Mouse (Mus musculus) heart, embryonic 12.5 days (tissue): Measurements from ENCODE around the gene Dlk2. TPM values are rescaled to one million over a fixed set of nuclear protein-coding genes. Genes with fewer than 3 reads are reported as not detected.

Experiments
- ATAC-seq: fragments of 200-750 bp; cut with Nextera tagmentation; 2 replicates; pipeline ENCODE4 v1.8.0; 2017; ENCODE audit warnings: moderate TSS enrichment, moderate library complexity; ENCODE audit not compliant: insufficient number of reproducible peaks, low FRiP score
- H3K27ac ChIP-seq: fragments of 300-500 bp; sonication (generic); 2 replicates; pipeline ENCODE4 v1.5.1; 2016; ENCODE audit warnings: mild to moderate bottlenecking, moderate library complexity; ENCODE audit not compliant: poor library complexity, severe bottlenecking
- H3K27me3 ChIP-seq: fragments of 300-500 bp; sonication (generic); replicated peaks from 2 replicates; pipeline ENCODE4 v1.6.1; 2016; ENCODE audit warnings: mild to moderate bottlenecking, moderate library complexity
- H3K36me3 ChIP-seq: fragments of 300-500 bp; sonication (generic); 2 replicates; pipeline ENCODE4 v1.6.1; 2016; ENCODE audit warnings: mild to moderate bottlenecking, moderate library complexity
- H3K4me1 ChIP-seq: fragments of 300-500 bp; sonication (generic); replicated peaks from 2 replicates; pipeline ENCODE4 v1.6.1; 2016; ENCODE audit warnings: mild to moderate bottlenecking
- H3K4me2 ChIP-seq: fragments of 300-500 bp; sonication (generic); 2 replicates; pipeline ENCODE4 v1.6.1; 2016; ENCODE audit warnings: mild to moderate bottlenecking, moderate library complexity
- H3K4me3 ChIP-seq: fragments of 300-500 bp; sonication (generic); 2 replicates; pipeline ENCODE4 v1.5.1; 2016; ENCODE audit warnings: mild to moderate bottlenecking
- H3K9ac ChIP-seq: fragments of 300-500 bp; sonication (generic); 2 replicates; pipeline ENCODE4 v1.6.1; 2016; ENCODE audit warnings: mild to moderate bottlenecking, moderate library complexity
- H3K9me3 ChIP-seq: fragments of 300-500 bp; sonication (generic); replicated peaks from 2 replicates; pipeline ENCODE4 v1.6.1; 2016; ENCODE audit warnings: mild to moderate bottlenecking, moderate library complexity
- WGBS: fragments of 180-500 bp; shearing (Covaris S2); methylation state at CpG from one replicate; pipeline ENCODE4 v1.1.7; 2016; 5-methylcytosine and 5-hydroxymethylcytosine counted together
- polyA plus RNA-seq: library from polyadenylated mRNA; unstranded; fragments of >200 nt; fragmentation: Nextera tagmentation; extraction: Ambion mirVana; gene quantifications from 2 replicates; pipeline ENCODE4 v1.2.1, GENCODE M21; 2016

Gene Dlk2
- polyA plus RNA-seq, 1 experiment from 2014 or later = 0.33 TPM

- no peak for ATAC-seq
- no peak overlapping the region for H3K4me3 ChIP-seq
- 81% methylated on average over 14 of the region's 14 CpGs for WGBS
Measured at GRCm38 (mm10) chr17:46322046-46322823, 25.0 kb downstream of the Dlk2 start.

GRCm38 (mm10) chr17:46327413-46327905 lies 30.2 kb downstream of the Dlk2 start:
- Histone ChIP-seq H3K9ac (peak overlapping the region; percentile 82), H3K27ac (peak overlapping the region; percentile 93), H3K9me3 (no peaks in the 10 kb centered on the region), H3K27me3 (no peaks in the 10 kb centered on the region), H3K4me3 (peak overlapping the region; percentile 69), H3K4me1 (peaks cover 7% of the 10 kb centered on the region), H3K4me2 (peak overlapping the region; percentile 81), H3K36me3 (peaks cover 19% of the 10 kb centered on the region)
- no peak for ATAC-seq
- WGBS = 3% methylated on average over 26 of the region's 27 CpGs

More at GRCm38 (mm10) chr17:46322046-46322823, 25.0 kb downstream of the Dlk2 start:
- H3K36me3 ChIP-seq = peaks cover 42% of the 10 kb centered on the region
- no peak overlapping the region for H3K27ac ChIP-seq
- no peak overlapping the region for H3K4me2 ChIP-seq
- no peaks in the 10 kb centered on the region for H3K27me3 ChIP-seq
- peaks cover 4% of the 10 kb centered on the region; the same call in 1 of the 2 replicates for H3K4me1 ChIP-seq
- no peaks in the 10 kb centered on the region; the same call in 1 of the 2 replicates for H3K9me3 ChIP-seq
- no peak overlapping the region for H3K9ac ChIP-seq

GRCm38 (mm10) chr17:46327906-46328534 lies 30.8 kb downstream of the Dlk2 start, which contains the start of gene Abcc10:
Gene Abcc10, minus strand, starts transcription at chr17:46328352.
- H3K4me3 ChIP-seq = peak within 1 kb of the TSS; percentile 69
- peak; percentile 97 for ATAC-seq
- peak within 1 kb of the TSS; percentile 81 for H3K4me2 ChIP-seq
- peak within 1 kb of the TSS; percentile 93 for H3K27ac ChIP-seq
- H3K9ac ChIP-seq = peak within 1 kb of the TSS; percentile 82
- H3K27me3 ChIP-seq = no peaks in the 10 kb centered on the region
- no peaks in the 10 kb centered on the region for H3K9me3 ChIP-seq
- peaks cover 16% of the 10 kb centered on the region for H3K36me3 ChIP-seq
- peaks cover 7% of the 10 kb centered on the region for H3K4me1 ChIP-seq
- WGBS = 0% methylated on average over 40 of the region's 40 CpGs

- H3K4me3 ChIP-seq = no peak overlapping the region
- H3K4me1 ChIP-seq = peaks cover 7% of the 10 kb centered on the region
- H3K4me2 ChIP-seq = peak overlapping the region; percentile 81
- H3K9ac ChIP-seq = no peak overlapping the region
- no peak overlapping the region for H3K27ac ChIP-seq
- WGBS = 70% methylated on average over 6 of the region's 6 CpGs
- peaks cover 9% of the 10 kb centered on the region; the same call in 1 of the 2 replicates for H3K36me3 ChIP-seq
- peaks cover 3% of the 10 kb centered on the region; the same call in 1 of the 2 replicates for H3K9me3 ChIP-seq
- no peak for ATAC-seq
- H3K27me3 ChIP-seq = no peaks in the 10 kb centered on the region
Measured at GRCm38 (mm10) chr17:46328723-46329122, 31.5 kb downstream of the Dlk2 start.

- Histone ChIP-seq H3K9me3 (peaks cover 3% of the 10 kb centered on the region; the same call in 1 of the 2 replicates), H3K27ac (no peak overlapping the region), H3K27me3 (no peaks in the 10 kb centered on the region), H3K36me3 (no peaks in the 10 kb centered on the region), H3K9ac (no peak overlapping the region), H3K4me2 (no peak overlapping the region), H3K4me1 (no peaks in the 10 kb centered on the region), H3K4me3 (no peak overlapping the region)
- ATAC-seq = no peak
- 20% methylated on average over 5 of the region's 5 CpGs for WGBS
Measured at GRCm38 (mm10) chr17:46336475-46336874, 39.3 kb downstream of the Dlk2 start.

GRCm38 (mm10) chr17:46341208-46341607 lies 44.0 kb downstream of the Dlk2 start:
- H3K9ac ChIP-seq = no peak overlapping the region
- no peaks in the 10 kb centered on the region for H3K27me3 ChIP-seq
- H3K9me3 ChIP-seq = peaks cover 27% of the 10 kb centered on the region
- ATAC-seq = no peak
- H3K4me3 ChIP-seq = no peak overlapping the region
- H3K36me3 ChIP-seq = no peaks in the 10 kb centered on the region
- WGBS = 54% methylated on average over 7 of the region's 7 CpGs
- H3K27ac ChIP-seq = no peak overlapping the region
- H3K4me2 ChIP-seq = no peak overlapping the region
- H3K4me1 ChIP-seq = no peaks in the 10 kb centered on the region

GRCm38 (mm10) chr17:46351026-46351700 lies 53.9 kb downstream of the Dlk2 start:
- Histone ChIP-seq H3K36me3 (no peaks in the 10 kb centered on the region), H3K4me1 (no peaks in the 10 kb centered on the region), H3K9me3 (peaks cover 31% of the 10 kb centered on the region), H3K4me2 (no peak overlapping the region), H3K27me3 (no peaks in the 10 kb centered on the region), H3K9ac (no peak overlapping the region), H3K27ac (no peak overlapping the region), H3K4me3 (no peak overlapping the region)
- WGBS = 73% methylated on average over 8 of the region's 8 CpGs
- ATAC-seq = no peak

Other genes starting within 250 kb of the Dlk2 start
- gene Mrps18a, start 186.4 kb upstream of the Dlk2 start, polyA plus RNA-seq = 121 and 125 TPM in 2 replicates
- gene Rsph9, start 153.2 kb upstream of the Dlk2 start, polyA plus RNA-seq = 5.5 and 5.8 TPM in 2 replicates
- 34.0 and 35.6 TPM in 2 replicates for gene Mad2l1bp, start 143.9 kb upstream of the Dlk2 start, polyA plus RNA-seq
- 34.5 and 39.1 TPM in 2 replicates for gene Gtpbp2, start 136.4 kb upstream of the Dlk2 start, polyA plus RNA-seq
- 12.5 and 12.7 TPM in 2 replicates for gene Polh, start 94.8 kb upstream of the Dlk2 start, polyA plus RNA-seq
- gene Xpo5, start 94.6 kb upstream of the Dlk2 start, polyA plus RNA-seq = 29.9 and 32.4 TPM in 2 replicates
- 44.5 and 48.6 TPM in 2 replicates for gene Polr1c, start 49.4 kb upstream of the Dlk2 start, polyA plus RNA-seq
- gene Yipf3, start 49.3 kb upstream of the Dlk2 start, polyA plus RNA-seq = 66.6 and 72.0 TPM in 2 replicates
- gene Lrrc73, start 43.9 kb upstream of the Dlk2 start, polyA plus RNA-seq = 0.89 and 0.91 TPM in 2 replicates
- gene Tjap1, start 14.4 kb upstream of the Dlk2 start, polyA plus RNA-seq = 43.7 and 44.1 TPM in 2 replicates
- 7.2 and 7.3 TPM in 2 replicates for gene Abcc10, start 30.9 kb downstream of the Dlk2 start, polyA plus RNA-seq
- gene Zfp318, start 86.3 kb downstream of the Dlk2 start, polyA plus RNA-seq = 10.2 and 11.6 TPM in 2 replicates
- 0.27 and 1.0 TPM in 2 replicates for gene Crip3, start 131.5 kb downstream of the Dlk2 start, polyA plus RNA-seq
- not detected in 2 replicates for gene Slc22a7, start 141.0 kb downstream of the Dlk2 start, polyA plus RNA-seq
- gene Ttbk1, start 190.3 kb downstream of the Dlk2 start, polyA plus RNA-seq = 0.08 and 0.13 TPM in 2 replicates
- 24.2 and 25.9 TPM in 2 replicates for gene Dnph1, start 199.3 kb downstream of the Dlk2 start, polyA plus RNA-seq
- 7.2 and 7.4 TPM in 2 replicates for gene Cul9, start 249.0 kb downstream of the Dlk2 start, polyA plus RNA-seq